Mouse (Mus musculus) monocyte, adult 2 months (primary cell): ENCODE results near the gene Elob.

Source experiments
- DNase-seq, 2 experiments: peaks; one replicate each; pipeline ENCODE4 v3.0.0; 2022; ENCODE audit warnings: low spot score in 2 of 2, low read depth in 1 of 2

The Elob gene

GRCm38 (mm10) chr17:23825591-23825990, 3.3 kb downstream of the Elob start:
- no peak for DNase-seq

GRCm38 (mm10) chr17:23823614-23824013, 5.3 kb downstream of the Elob start:
- DNase-seq = no peak

DNA sequence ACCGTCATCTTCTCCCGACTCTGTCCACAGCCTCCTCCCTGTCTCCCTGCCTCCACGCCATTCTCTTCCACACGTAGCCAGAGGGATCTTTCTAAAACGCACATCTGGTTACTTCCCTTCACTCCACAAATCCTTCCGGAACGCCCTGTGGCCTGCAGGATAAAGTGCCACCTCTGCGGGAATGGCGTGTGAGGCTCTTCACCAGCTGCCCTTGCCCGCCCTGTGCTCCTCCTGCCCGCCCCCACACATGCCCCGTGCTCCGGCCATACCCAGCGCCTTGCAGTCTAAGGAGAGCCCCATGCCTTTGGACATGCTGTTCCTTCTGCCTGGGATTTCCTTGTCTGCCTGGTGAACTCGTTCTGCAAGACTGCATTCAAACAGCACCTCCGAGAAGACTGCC, 5.9 kb downstream of the Elob start:
- no peak for DNase-seq

DNA sequence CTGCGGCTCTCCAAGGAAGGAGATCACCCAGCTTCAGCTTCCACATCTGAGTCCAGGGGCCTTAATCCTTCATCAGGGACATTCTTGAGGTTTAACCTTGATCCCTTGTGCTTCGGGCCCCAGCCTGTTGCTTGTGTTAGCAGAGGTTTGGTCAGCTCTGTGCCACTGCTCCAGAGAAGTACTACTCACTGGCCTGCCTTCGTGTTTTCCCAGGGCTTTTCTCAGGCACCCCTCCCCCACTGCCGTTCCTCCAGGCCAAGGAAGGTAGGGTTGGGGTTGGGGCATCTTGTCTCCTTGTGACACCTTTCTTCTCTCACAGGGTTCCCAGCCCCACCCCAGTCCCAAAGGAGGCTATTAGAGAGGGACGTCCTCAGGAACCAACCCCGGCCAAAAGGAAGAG, 6.8 kb downstream of the Elob start:
- no peak for DNase-seq

DNA sequence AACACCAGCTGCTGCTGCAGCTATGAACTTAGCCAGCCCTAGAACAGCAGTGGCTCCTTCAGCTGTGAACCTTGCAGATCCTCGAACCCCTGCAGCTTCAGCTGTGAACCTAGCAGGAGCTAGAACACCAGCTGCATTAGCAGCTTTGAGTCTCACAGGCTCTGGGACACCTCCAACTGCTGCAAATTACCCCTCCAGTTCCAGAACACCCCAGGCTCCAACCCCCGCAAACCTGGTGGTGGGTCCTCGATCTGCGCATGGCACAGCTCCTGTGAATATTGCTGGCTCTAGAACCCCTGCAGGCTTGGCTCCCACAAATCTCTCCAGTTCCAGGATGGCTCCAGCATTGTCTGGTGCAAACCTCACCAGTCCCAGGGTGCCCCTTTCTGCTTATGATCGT, 8.2 kb downstream of the Elob start:
- no peak for DNase-seq

- DNase-seq = no peak
These were observed 9.7 kb downstream of the Elob start for GRCm38 (mm10) chr17:23819235-23819634.

DNA sequence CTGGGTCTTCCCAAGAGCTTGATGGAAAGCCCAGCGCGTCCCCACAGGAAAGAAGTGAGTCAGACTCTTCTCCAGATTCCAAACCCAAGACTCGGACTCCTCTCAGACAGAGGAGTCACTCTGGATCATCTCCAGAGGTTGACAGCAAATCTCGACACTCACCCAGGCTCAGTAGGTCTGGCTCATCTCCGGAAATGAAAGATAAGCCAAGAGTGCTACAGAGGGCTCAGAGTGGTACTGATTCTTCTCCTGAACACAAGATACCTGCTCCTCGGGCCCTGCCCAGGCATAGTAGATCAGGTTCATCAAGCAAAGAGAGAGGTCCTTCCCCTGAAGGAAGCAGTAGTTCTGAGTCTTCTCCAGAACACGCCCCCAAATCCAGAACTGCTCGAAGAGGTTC, 10.4 kb downstream of the Elob start:
- no peak for DNase-seq

GRCm38 (mm10) chr17:23815641-23816040, 13.3 kb downstream of the Elob start:
- no peak for DNase-seq

DNA sequence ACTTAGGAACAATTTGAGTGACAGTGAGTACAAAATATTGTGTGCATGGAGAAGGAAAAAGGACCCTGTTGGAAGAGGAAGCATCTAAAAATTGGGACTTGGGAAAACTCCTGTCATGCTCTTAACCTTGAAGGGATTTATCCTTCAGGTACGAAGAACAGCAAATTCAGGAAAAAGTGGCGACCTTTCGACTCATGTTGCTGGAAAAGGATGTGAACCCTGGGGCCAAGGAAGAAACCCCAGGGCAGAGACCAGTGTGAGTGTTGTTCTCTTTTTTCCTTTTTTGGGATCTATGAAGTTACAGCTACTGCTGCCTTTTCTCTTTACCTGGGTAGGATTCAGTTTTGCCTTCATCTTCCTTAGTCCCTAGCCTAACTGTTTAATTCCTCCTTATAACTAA, 21.0 kb downstream of the Elob start:
- DNase-seq = no peak

GRCm38 (mm10) chr17:23806867-23807266, 22.1 kb downstream of the Elob start:
- no peak for DNase-seq

GRCm38 (mm10) chr17:23804426-23805085, 24.4 kb downstream of the Elob start:
- no peak for DNase-seq

DNA sequence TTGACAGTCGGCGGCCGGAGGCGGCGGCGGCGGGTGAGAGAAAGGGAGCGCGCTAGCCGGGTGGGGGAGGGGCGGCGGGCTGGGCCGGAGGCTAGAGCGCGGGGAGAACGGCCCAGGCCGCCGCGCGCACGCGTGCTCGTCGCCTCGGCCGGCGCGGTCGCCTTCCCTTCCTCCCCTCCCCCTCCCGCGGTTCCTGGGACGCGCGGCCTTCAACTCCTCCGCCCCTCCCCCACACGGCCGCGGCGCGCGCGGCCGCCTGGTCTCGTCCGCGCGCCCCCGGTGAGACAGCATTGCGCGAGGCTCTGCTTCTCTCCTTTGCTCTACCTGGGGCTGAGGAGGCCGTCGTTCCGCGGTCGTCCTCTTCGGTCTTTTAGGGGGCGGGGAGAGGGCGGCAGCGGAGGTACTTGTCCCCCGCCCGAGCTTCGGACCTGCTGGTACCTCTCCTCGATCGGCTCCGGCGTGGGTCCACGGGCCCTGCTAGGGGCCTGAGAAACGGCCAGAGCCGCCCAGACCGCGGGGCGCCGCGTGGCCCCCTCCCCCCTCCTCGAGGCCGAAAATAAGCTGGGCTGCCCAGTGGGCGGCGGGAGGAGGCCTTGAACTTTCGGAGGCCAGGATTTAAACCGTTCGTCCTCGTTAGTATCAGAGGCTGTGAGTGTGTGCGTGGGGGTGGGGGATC, 25.4 kb downstream of the Elob start:
- DNase-seq = no peak

- DNase-seq = peak; percentile 91 to 95
These were observed 26.1 kb downstream of the Elob start for GRCm38 (mm10) chr17:23802746-23803365.

DNA sequence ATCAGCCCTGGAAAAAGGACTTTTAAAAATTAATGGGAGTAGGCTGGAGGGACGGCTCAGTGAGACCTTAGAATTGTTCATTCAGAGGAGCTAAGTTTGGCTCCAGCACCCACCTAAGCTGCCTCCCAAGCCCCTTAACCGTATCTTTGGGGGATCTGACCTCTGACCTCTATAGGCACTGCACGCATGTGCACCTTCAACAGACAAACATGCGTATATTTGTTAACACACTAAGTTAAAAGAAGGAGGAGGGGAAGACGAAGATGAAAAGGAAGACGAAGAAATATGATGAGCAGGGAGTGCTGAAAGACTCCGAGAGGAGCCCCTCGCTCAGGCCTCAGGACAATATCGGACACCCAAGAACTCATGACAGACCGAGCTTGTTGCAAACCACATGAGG, 27.3 kb downstream of the Elob start:
- DNase-seq = no peak

- DNase-seq = no peak
These were observed 31.6 kb downstream of the Elob start for GRCm38 (mm10) chr17:23797316-23797715.

GRCm38 (mm10) chr17:23795323-23795722, 33.6 kb downstream of the Elob start:
- no peak for DNase-seq

DNA sequence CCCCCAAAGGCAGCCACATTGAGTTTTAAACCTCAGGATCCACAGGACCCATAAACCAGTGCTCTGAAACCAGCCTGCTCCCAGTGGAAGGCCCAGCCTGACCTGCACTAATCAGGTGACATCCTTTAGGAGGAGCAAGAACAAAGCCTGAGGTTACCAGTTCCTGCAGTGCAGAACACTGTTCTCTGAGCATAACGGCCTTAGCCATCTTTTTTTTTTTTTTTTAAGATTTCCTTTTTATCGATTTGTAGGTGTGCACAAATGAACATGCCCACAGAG, 37.9 kb downstream of the Elob start:
- DNase-seq = no peak

GRCm38 (mm10) chr17:23790269-23791078, 38.5 kb downstream of the Elob start, which contains the start of gene Srrm2:
Srrm2 (plus strand) TSS chr17:23790532.
- DNase-seq = peak in 1 of 2 experiments; percentile 23

- no peak for DNase-seq
These were observed 39.1 kb downstream of the Elob start for GRCm38 (mm10) chr17:23789749-23790268.

- no peak for DNase-seq
These were observed 40.0 kb downstream of the Elob start for GRCm38 (mm10) chr17:23788973-23789372.

GRCm38 (mm10) chr17:23786510-23786931, 42.4 kb downstream of the Elob start:
- DNase-seq = no peak
